Mouse (Mus musculus): ENCODE results near the gene Mxd1. TPM values are rescaled to one million over a fixed set of nuclear protein-coding genes. Genes with fewer than 3 reads are reported as not detected.

The Mxd1 gene
- 56.9 TPM for total RNA-seq (2023)

DNA sequence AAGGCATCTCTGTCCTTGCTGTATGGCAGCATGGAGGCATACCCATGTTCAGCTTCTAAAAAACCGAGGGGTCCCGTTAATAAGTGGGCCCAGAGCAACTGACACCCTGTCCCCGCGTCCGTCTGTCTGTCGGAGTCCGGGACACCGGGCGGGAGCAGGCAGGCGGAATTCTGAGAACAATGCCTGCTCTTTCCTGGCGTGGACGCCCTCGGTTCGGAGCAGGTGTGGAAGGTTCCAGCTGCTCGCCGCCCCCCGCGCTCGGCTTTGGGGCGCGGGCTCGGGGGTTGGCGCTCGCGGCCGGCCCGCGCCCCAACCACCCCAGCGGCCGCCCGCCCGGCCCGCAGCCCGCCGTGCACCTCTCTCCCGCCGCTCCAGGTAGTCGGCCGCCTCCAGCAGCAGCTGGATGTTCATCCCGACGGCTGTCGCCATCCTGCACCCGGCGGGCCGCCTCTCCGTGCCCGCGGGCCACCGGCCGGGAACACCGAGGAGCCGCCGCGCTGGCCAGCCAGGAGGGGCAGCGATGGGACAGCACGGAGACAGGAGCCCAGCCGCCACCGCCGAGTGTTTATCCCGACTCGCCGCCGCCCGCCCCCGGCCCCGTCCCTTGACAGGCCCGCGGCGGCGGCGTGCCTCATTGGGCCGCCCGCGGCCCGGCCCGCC, at the start of gene Mxd1:
Gene Mxd1, minus strand, starts transcription at position 582 of the 660 bp plus-strand sequence.

DNA sequence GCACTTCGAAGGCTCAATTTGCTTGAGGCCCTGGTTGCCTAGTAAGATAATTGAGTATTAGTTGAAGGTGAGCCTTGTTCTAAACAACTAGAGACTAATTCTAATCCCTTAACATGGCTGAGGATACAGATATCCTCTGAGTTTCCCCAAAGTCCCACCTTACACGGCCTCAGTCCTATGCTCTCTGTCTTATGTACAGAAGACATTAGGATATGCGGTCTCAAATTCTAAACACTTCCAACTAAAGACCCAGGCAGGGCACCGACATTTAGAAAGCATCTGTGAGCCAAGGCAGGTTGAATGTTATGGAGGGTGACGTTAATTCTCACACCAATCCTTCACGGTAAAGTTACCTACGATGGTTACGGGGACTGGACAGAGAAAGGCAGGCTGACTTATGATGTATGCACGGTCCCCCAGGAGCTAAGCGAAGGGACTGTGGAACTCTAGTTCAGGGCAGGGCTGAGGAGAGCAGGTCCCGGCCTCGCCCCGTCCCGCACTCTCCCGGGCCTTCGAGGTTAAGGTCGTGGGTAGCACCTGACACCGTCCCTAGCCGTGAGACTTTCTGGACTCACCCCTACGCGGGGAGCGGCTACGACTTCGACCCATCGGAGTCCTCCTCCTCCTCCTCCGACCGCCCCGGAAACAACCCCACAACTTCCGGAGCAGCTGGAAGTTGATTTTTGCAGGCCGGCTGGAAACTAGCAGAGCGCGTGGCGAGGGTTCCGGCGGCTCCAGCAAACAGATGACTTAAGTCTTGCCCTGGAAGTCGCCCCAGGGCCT, 15.1 kb upstream of the Mxd1 start, which contains the start of gene Snrnp27:
Gene Snrnp27, minus strand, starts transcription at position 651 of the 783 bp plus-strand sequence.

GRCm38 (mm10) chr6:86627946-86628345, 41.0 kb downstream of the Mxd1 start, which contains the start of gene Asprv1:
Gene Asprv1 (plus strand): TSS chr6:86628164.

Other genes with a start within 250 kb of the Mxd1 start
- 4.8 TPM for gene Gm44790, start 242.5 kb downstream of the Mxd1 start, total RNA-seq (2023)
- gene C87436, start 230.8 kb downstream of the Mxd1 start, total RNA-seq (2023), result 41.8 TPM
- 239 TPM for gene Pcbp1, start 142.8 kb downstream of the Mxd1 start, total RNA-seq (2023)
- gene Asprv1, start 41.0 kb downstream of the Mxd1 start, total RNA-seq (2023), result 1.0 TPM
- 40.2 TPM for gene Snrnp27, start 15.4 kb upstream of the Mxd1 start, total RNA-seq (2023)
- 32.1 TPM for gene Gmcl1, start 64.2 kb upstream of the Mxd1 start, total RNA-seq (2023)
- 4.2 TPM for gene Anxa4, start 124.4 kb upstream of the Mxd1 start, total RNA-seq (2023)
- 217 TPM for gene Aak1, start 180.4 kb upstream of the Mxd1 start, total RNA-seq (2023)